Mouse (Mus musculus): Measurements from ENCODE around the gene Pid1.
"Not testable (repeated sequence)": the region's sequence is repeated elsewhere in the genome, so short reads cannot be mapped to it uniquely, and the experiment has no call there.

Pid1 gene

GRCm38 (mm10) chr1:84359611-84360500, 4.1 kb downstream of the Pid1 start:
- in situ Hi-C loops (cut with MseI, MboI), result no loop called here

GRCm38 (mm10) chr1:84357216-84357615, 6.8 kb downstream of the Pid1 start:
- in situ Hi-C loops (cut with MseI, MboI), result no loop called here

GRCm38 (mm10) chr1:84350262-84350661, 13.7 kb downstream of the Pid1 start:
- in situ Hi-C loops (cut with MseI, MboI), result no loop called here

- in situ Hi-C loops (cut with MseI, MboI), result no loop called here
These were observed 16.0 kb downstream of the Pid1 start for GRCm38 (mm10) chr1:84347796-84348476.

GRCm38 (mm10) chr1:84332797-84333196, 31.2 kb downstream of the Pid1 start:
- in situ Hi-C loops (cut with MseI, MboI), result not testable (repeated sequence)

- in situ Hi-C loops (cut with MseI, MboI), result not testable (repeated sequence)
These were observed 32.1 kb downstream of the Pid1 start for GRCm38 (mm10) chr1:84331861-84332260.

- in situ Hi-C loops (cut with MseI, MboI), result no loop called here
These were observed 38.7 kb downstream of the Pid1 start for GRCm38 (mm10) chr1:84325309-84325708.

GRCm38 (mm10) chr1:84321327-84321726, 42.7 kb downstream of the Pid1 start:
- in situ Hi-C loops (cut with MseI, MboI), result loop anchor here in 1 of 2 experiments (25.0 kb wide), 1 partner anchor 584 kb away; no protein-coding TSS in a partner anchor

- in situ Hi-C loops (cut with MseI, MboI), result loop anchor here in 1 of 2 experiments (25.0 kb wide), 1 partner anchor 581 kb away; no protein-coding TSS in a partner anchor
These were observed 45.4 kb downstream of the Pid1 start for GRCm38 (mm10) chr1:84318569-84318968.

- in situ Hi-C loops (cut with MseI, MboI), result loop anchor here in 1 of 2 experiments (25.0 kb wide), 1 partner anchor 581 kb away; no protein-coding TSS in a partner anchor
These were observed 46.2 kb downstream of the Pid1 start for GRCm38 (mm10) chr1:84317827-84318226.

- in situ Hi-C loops (cut with MseI, MboI), result loop anchor here in 1 of 2 experiments (25.0 kb wide), 1 partner anchor 573 kb away; no protein-coding TSS in a partner anchor
These were observed 54.0 kb downstream of the Pid1 start for GRCm38 (mm10) chr1:84309966-84310460.

GRCm38 (mm10) chr1:84305713-84306421, 58.1 kb downstream of the Pid1 start:
- in situ Hi-C loops (cut with MseI, MboI), result loop anchor here in 1 of 2 experiments (25.0 kb wide), 1 partner anchor 569 kb away; no protein-coding TSS in a partner anchor

GRCm38 (mm10) chr1:84302788-84303187, 61.2 kb downstream of the Pid1 start:
- in situ Hi-C loops (cut with MseI, MboI), result loop anchor here in 1 of 2 experiments (25.0 kb wide), 1 partner anchor 565 kb away; no protein-coding TSS in a partner anchor

GRCm38 (mm10) chr1:84299719-84300118, 64.3 kb downstream of the Pid1 start:
- in situ Hi-C loops (cut with MseI, MboI), result loop anchor here in 1 of 2 experiments (25.0 kb wide), 1 partner anchor 562 kb away; no protein-coding TSS in a partner anchor

GRCm38 (mm10) chr1:84286682-84287111, 77.3 kb downstream of the Pid1 start:
- in situ Hi-C loops (cut with MseI, MboI), result loop anchor here in 1 of 2 experiments (10.0 kb wide), 1 partner anchor 542 kb away; no protein-coding TSS in a partner anchor

- in situ Hi-C loops (cut with MseI, MboI), result loop anchor here in 1 of 2 experiments (10.0 kb wide), 1 partner anchor 541 kb away; no protein-coding TSS in a partner anchor
These were observed 78.4 kb downstream of the Pid1 start for GRCm38 (mm10) chr1:84285620-84286019.

GRCm38 (mm10) chr1:84284293-84285068, 79.5 kb downstream of the Pid1 start:
- in situ Hi-C loops (cut with MseI, MboI), result loop anchor here in 1 of 2 experiments (10.0 kb wide), 1 partner anchor 540 kb away; no protein-coding TSS in a partner anchor

- in situ Hi-C loops (cut with MseI, MboI), result loop anchor here in 1 of 2 experiments (10.0 kb wide), 1 partner anchor 538 kb away; no protein-coding TSS in a partner anchor
These were observed 80.9 kb downstream of the Pid1 start for GRCm38 (mm10) chr1:84283119-84283518.

GRCm38 (mm10) chr1:84280171-84280570, 83.8 kb downstream of the Pid1 start:
- in situ Hi-C loops (cut with MseI, MboI), result loop anchor here in 1 of 2 experiments (10.0 kb wide), 1 partner anchor 535 kb away; no protein-coding TSS in a partner anchor

Measured in mouse trophoblast stem cell (cell line).